Mouse (Mus musculus) heart, embryonic 11.5 days (tissue): Measurements from ENCODE around the gene Mindy2. TPM values are rescaled to one million over a fixed set of nuclear protein-coding genes. Genes with fewer than 3 reads are reported as not detected.

Source experiments
- ATAC-seq: fragments of 200-750 bp; cut with Nextera tagmentation; replicated peaks from 2 replicates; pipeline ENCODE4 v1.8.0; 2017; ENCODE audit warnings: moderate library complexity; ENCODE audit not compliant: insufficient number of reproducible peaks, low FRiP score, low TSS enrichment
- H3K27ac ChIP-seq: fragments of 300-500 bp; sonication (generic); 2 replicates; pipeline ENCODE4 v1.5.1; 2014; ENCODE audit warnings: mild to moderate bottlenecking, low read depth, low read length
- H3K27me3 ChIP-seq: fragments of 300-500 bp; sonication (generic); 2 replicates; pipeline ENCODE4 v1.6.1; 2014; ENCODE audit warnings: mild to moderate bottlenecking, low read length, mixed read lengths; ENCODE audit not compliant: control insufficient read depth, insufficient read depth
- H3K36me3 ChIP-seq: fragments of 300-500 bp; sonication (generic); 2 replicates; pipeline ENCODE4 v1.6.1; 2014; ENCODE audit warnings: mild to moderate bottlenecking, low read length, moderate library complexity, mixed read lengths; ENCODE audit not compliant: control insufficient read depth, insufficient read depth
- H3K4me1 ChIP-seq: fragments of 300-500 bp; sonication (generic); 2 replicates; pipeline ENCODE4 v1.6.1; 2014; ENCODE audit warnings: low read length; ENCODE audit not compliant: control insufficient read depth, insufficient read depth
- H3K4me2 ChIP-seq: fragments of 300-500 bp; sonication (generic); 2 replicates; pipeline ENCODE4 v1.6.1; 2014; ENCODE audit warnings: mild to moderate bottlenecking, moderate library complexity
- H3K4me3 ChIP-seq: fragments of 300-500 bp; sonication (generic); 2 replicates; pipeline ENCODE4 v1.5.1; 2014; ENCODE audit warnings: low read depth, low read length
- H3K9ac ChIP-seq: fragments of 300-500 bp; sonication (generic); 2 replicates; pipeline ENCODE4 v1.6.1; 2014; ENCODE audit warnings: mild to moderate bottlenecking, low read depth, low read length, moderate library complexity
- H3K9me3 ChIP-seq: fragments of 300-500 bp; sonication (generic); replicated peaks from 2 replicates; pipeline ENCODE4 v1.6.1; 2016; ENCODE audit warnings: low read length; ENCODE audit not compliant: control insufficient read depth
- WGBS: fragments of 180-500 bp; shearing (Covaris S2); extraction: QIAGEN DNeasy Blood & Tissue Kit; methylation state at CpG from one replicate; pipeline ENCODE4 v1.1.7; 2014; ENCODE audit not compliant: insufficient replicate concordance; 5-methylcytosine and 5-hydroxymethylcytosine counted together
- polyA plus RNA-seq: library from polyadenylated mRNA; unstranded; fragments of >200 nt; fragmentation: Nextera tagmentation; extraction: Ambion mirVana; gene quantifications from 2 replicates; pipeline ENCODE4 v1.2.1, GENCODE M21; 2014

The Mindy2 gene
- polyA plus RNA-seq, 1 experiment from 2014 or later, result 9.7 TPM

- Histone ChIP-seq H3K4me1 (no peaks in the 10 kb centered on the region), H3K27me3 (no peaks in the 10 kb centered on the region), H3K27ac (peak within 1 kb of the TSS; percentile 90), H3K9ac (peak within 1 kb of the TSS; percentile 90), H3K9me3 (no peaks in the 10 kb centered on the region), H3K4me2 (peak within 1 kb of the TSS; percentile 93), H3K36me3 (no peaks in the 10 kb centered on the region), H3K4me3 (peak within 1 kb of the TSS; percentile 93)
- ATAC-seq, result peak; percentile 72
- under 1% methylated on average over 63 of the region's 72 CpGs for WGBS
Measured at GRCm38 (mm10) chr9:70656130-70657007, 605 bp downstream of the Mindy2 start, which contains the start of gene Gm10642. Gene Gm10642, plus strand, starts transcription at chr9:70656251.

DNA sequence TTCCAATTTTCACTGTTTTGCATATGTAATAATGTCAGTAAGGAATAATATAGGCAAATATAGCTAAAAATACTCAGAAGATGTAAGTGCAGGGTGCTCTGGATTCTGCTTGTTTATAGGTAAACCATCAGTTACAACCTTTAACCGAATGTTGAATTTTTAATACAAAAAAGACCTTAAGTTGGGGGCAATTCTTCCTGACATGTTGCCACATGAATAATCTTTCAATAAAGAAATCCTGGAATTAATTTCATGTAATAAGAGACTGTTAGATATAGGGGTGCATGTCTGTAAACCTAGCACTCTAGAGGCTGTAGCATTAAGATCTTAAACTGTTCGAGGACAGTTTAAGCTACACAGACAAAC, 1.2 kb downstream of the Mindy2 start:
- Histone ChIP-seq H3K4me1 (no peaks in the 10 kb centered on the region), H3K9ac (no peak overlapping the region; the same call in 1 of the 2 replicates), H3K4me3 (peak overlapping the region; percentile 93), H3K36me3 (no peaks in the 10 kb centered on the region), H3K27me3 (no peaks in the 10 kb centered on the region), H3K4me2 (peak overlapping the region; percentile 93), H3K9me3 (no peaks in the 10 kb centered on the region), H3K27ac (no peak overlapping the region)
- no peak for ATAC-seq
- WGBS, result 41% methylated on average over 2 of the region's 2 CpGs

- ATAC-seq, result no peak
- Histone ChIP-seq H3K27ac (no peak overlapping the region), H3K4me2 (peak overlapping the region; percentile 41), H3K9ac (no peak overlapping the region), H3K27me3 (no peaks in the 10 kb centered on the region), H3K9me3 (no peaks in the 10 kb centered on the region), H3K4me1 (no peaks in the 10 kb centered on the region), H3K4me3 (0 out of 2 replicates have a peak overlapping the region, but pooled peaks have one; percentile 4), H3K36me3 (no peaks in the 10 kb centered on the region)
- WGBS, result 76% methylated on average over 4 of the region's 4 CpGs
Measured at GRCm38 (mm10) chr9:70654496-70654895, 2.5 kb downstream of the Mindy2 start.

DNA sequence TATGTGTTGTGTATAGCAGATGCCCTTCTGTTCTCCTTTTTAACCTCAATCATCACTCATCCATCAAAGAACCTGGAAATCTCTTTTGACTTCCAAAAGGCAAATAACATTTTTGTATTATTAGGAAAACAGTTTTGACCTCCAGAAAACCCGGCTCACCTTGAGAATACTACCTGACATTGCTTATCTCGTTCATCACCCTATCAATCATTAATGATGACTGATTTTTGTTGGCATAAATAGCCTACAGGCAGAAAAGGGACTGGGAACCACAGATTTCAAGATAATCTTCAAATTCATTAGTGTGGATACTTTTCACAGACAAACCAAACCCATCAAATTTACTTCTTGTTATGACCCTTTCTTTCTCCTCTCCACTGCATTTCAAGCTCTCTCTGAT, 3.1 kb downstream of the Mindy2 start:
- Histone ChIP-seq H3K4me2 (no peak overlapping the region), H3K4me3 (no peak overlapping the region)
- ATAC-seq, result no peak

GRCm38 (mm10) chr9:70652221-70652620, 4.8 kb downstream of the Mindy2 start:
- Histone ChIP-seq H3K4me3 (no peak overlapping the region), H3K9ac (no peak overlapping the region), H3K27ac (no peak overlapping the region), H3K36me3 (no peaks in the 10 kb centered on the region), H3K4me2 (no peak overlapping the region), H3K27me3 (no peaks in the 10 kb centered on the region), H3K9me3 (no peaks in the 10 kb centered on the region), H3K4me1 (no peaks in the 10 kb centered on the region)
- WGBS, result 72% methylated on average over 2 of the region's 2 CpGs
- ATAC-seq, result no peak

More for the DNA sequence above, 3.1 kb downstream of the Mindy2 start:
- Histone ChIP-seq H3K27ac (no peak overlapping the region), H3K9ac (no peak overlapping the region), H3K9me3 (no peaks in the 10 kb centered on the region), H3K36me3 (no peaks in the 10 kb centered on the region), H3K4me1 (no peaks in the 10 kb centered on the region), H3K27me3 (no peaks in the 10 kb centered on the region)
- WGBS, result 67% methylated on average over 2 of the region's 2 CpGs

GRCm38 (mm10) chr9:70650994-70651393, 6.0 kb downstream of the Mindy2 start:
- H3K4me1 ChIP-seq, result no peaks in the 10 kb centered on the region
- H3K4me3 ChIP-seq, result no peak overlapping the region
- no peaks in the 10 kb centered on the region for H3K27me3 ChIP-seq
- no peak for ATAC-seq
- WGBS, result 90% methylated on average over 1 of the region's 1 CpGs
- H3K9me3 ChIP-seq, result no peaks in the 10 kb centered on the region
- H3K27ac ChIP-seq, result no peak overlapping the region
- H3K9ac ChIP-seq, result no peak overlapping the region
- no peaks in the 10 kb centered on the region for H3K36me3 ChIP-seq
- no peak overlapping the region for H3K4me2 ChIP-seq

- no peaks in the 10 kb centered on the region for H3K4me1 ChIP-seq
- no peaks in the 10 kb centered on the region for H3K36me3 ChIP-seq
- no peak overlapping the region for H3K27ac ChIP-seq
- H3K4me3 ChIP-seq, result no peak overlapping the region
- H3K9ac ChIP-seq, result no peak overlapping the region
- no peak for ATAC-seq
- no peaks in the 10 kb centered on the region for H3K27me3 ChIP-seq
- 84% methylated on average over 2 of the region's 2 CpGs for WGBS
- no peaks in the 10 kb centered on the region for H3K9me3 ChIP-seq
- no peak overlapping the region for H3K4me2 ChIP-seq
Measured at GRCm38 (mm10) chr9:70650260-70650659, 6.7 kb downstream of the Mindy2 start.

- Histone ChIP-seq H3K4me1 (0 out of 2 replicates have a peak, but pooled peaks cover 1% of the 10 kb centered on the region), H3K9me3 (no peaks in the 10 kb centered on the region), H3K27ac (no peak overlapping the region), H3K36me3 (0 out of 2 replicates have a peak, but pooled peaks cover 3% of the 10 kb centered on the region), H3K4me2 (no peak overlapping the region), H3K4me3 (no peak overlapping the region), H3K9ac (no peak overlapping the region), H3K27me3 (no peaks in the 10 kb centered on the region)
- no peak for ATAC-seq
- 77% methylated on average over 2 of the region's 2 CpGs for WGBS
Measured at GRCm38 (mm10) chr9:70636748-70637147, 20.2 kb downstream of the Mindy2 start.
